Mouse (Mus musculus): ENCODE results near the gene Emid1. TPM values are rescaled to one million over a fixed set of nuclear protein-coding genes. Genes with fewer than 3 reads are reported as not detected.

Gene Emid1
- polyA plus RNA-seq, 1 experiment, result 13.3 TPM

DNA sequence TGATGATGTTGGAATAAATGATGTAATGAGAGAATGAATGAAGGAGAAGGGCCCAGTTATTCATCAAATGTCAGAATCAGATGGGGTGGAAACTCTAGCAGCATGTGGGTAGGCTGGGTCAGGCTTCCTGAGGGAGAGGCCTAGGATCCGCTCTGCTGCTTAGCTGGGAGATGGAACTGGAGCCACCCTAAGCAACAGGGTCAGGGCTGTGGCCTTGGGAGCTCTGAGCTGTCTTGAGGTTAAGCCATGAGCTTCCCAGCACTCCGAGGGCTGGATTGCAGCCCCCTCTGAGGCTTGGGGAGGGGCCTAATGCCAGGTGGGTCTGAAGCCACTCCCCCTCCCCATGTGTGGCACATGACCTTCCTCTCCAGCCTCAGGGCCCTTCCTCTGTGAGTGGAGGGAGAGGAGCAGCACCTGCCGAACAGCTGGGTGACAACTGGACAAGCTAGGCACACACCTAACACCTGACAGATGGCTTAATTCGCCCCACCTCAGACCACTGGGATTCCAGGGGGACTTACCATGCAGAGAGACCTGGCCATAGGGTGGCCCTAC is 21.9 kb downstream of the Emid1 start:
- no peak for DNase-seq
- peaks cover 19% of the 10 kb centered on the region for H3K4me1 ChIP-seq (ENCODE audit: control insufficient read depth, insufficient read depth, low read length)
- H3K27me3 ChIP-seq (ENCODE audit: control insufficient read depth, insufficient read depth, low read length), result no peaks in the 10 kb centered on the region
- no peak overlapping the region for H3K27ac ChIP-seq (ENCODE audit: insufficient read depth, low read length)
- H3K4me3 ChIP-seq (replicated peaks; ENCODE audit: insufficient read depth, low read depth, low read length), result no peak overlapping the region
- 92% methylated on average over 4 of the region's 4 CpGs for WGBS
- TF ChIP-seq CTCF (IDR thresholded peaks at IDR 0.05; ENCODE audit: borderline replicate concordance, insufficient read depth, low read depth, low read length), result no peak
- no peak for TF ChIP-seq POLR2A (IDR thresholded peaks at IDR 0.05; ENCODE audit: borderline replicate concordance, insufficient read depth, low read length)

- peak; percentile 52 to 53 for DNase-seq
- Histone ChIP-seq H3K4me1 (ENCODE audit: control insufficient read depth, insufficient read depth, low read length) (peaks cover 19% of the 10 kb centered on the region), H3K27ac (ENCODE audit: insufficient read depth, low read length) (no peak overlapping the region; the same call in 1 of the 2 replicates), H3K27me3 (ENCODE audit: control insufficient read depth, insufficient read depth, low read length) (no peaks in the 10 kb centered on the region), H3K4me3 (replicated peaks; ENCODE audit: insufficient read depth, low read depth, low read length) (no peak overlapping the region)
- 13% methylated on average over 5 of the region's 5 CpGs for WGBS
- TF ChIP-seq POLR2A (IDR thresholded peaks at IDR 0.05; ENCODE audit: borderline replicate concordance, insufficient read depth, low read length) (no peak), CTCF (IDR thresholded peaks at IDR 0.05; ENCODE audit: borderline replicate concordance, insufficient read depth, low read depth, low read length) (no peak)
Measured at GRCm38 (mm10) chr11:5129035-5129480, 23.0 kb downstream of the Emid1 start.

DNA sequence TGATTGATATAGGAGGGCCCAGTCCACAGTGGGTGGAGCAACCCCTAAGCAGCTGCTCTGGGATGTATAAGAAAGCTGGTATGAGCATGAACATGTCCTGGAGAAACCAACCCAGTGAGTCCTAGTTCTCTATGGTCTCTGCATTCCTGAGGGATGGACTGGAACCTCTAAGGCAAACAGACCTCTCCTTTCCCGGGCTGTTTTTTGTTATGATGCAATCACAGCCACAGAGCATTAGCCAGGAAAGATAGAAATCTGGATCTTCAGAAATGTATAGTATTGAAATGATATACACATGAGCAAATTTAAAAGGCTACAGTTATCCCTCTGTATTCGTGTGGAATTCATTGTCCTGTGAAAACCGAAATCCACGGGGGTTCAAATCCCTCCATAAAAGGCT is 26.3 kb downstream of the Emid1 start:
- DNase-seq, result no peak
- 81% methylated on average over 4 of the region's 4 CpGs for WGBS
- TF ChIP-seq POLR2A (IDR thresholded peaks at IDR 0.05; ENCODE audit: borderline replicate concordance, insufficient read depth, low read length), result no peak
- TF ChIP-seq CTCF (IDR thresholded peaks at IDR 0.05; ENCODE audit: borderline replicate concordance, insufficient read depth, low read depth, low read length), result no peak

GRCm38 (mm10) chr11:5114931-5115581 is 37.0 kb downstream of the Emid1 start:
- 30% methylated on average over 13 of the region's 13 CpGs for WGBS
- peak overlapping the region; percentile 11 for H3K4me3 ChIP-seq (replicated peaks; ENCODE audit: insufficient read depth, low read depth, low read length)
- no peak overlapping the region for H3K27ac ChIP-seq (ENCODE audit: insufficient read depth, low read length)
- DNase-seq, result peak; percentile 74 to 84
- peaks cover 2% of the 10 kb centered on the region; the same call in 1 of the 2 replicates for H3K4me1 ChIP-seq (ENCODE audit: control insufficient read depth, insufficient read depth, low read length)
- no peak for TF ChIP-seq POLR2A (IDR thresholded peaks at IDR 0.05; ENCODE audit: borderline replicate concordance, insufficient read depth, low read length)
- TF ChIP-seq CTCF (IDR thresholded peaks at IDR 0.05; ENCODE audit: borderline replicate concordance, insufficient read depth, low read depth, low read length), result peak; percentile 100
- H3K27me3 ChIP-seq (ENCODE audit: control insufficient read depth, insufficient read depth, low read length), result no peaks in the 10 kb centered on the region

More for the DNA sequence above, 26.3 kb downstream of the Emid1 start:
- Histone ChIP-seq H3K4me3 (replicated peaks; ENCODE audit: insufficient read depth, low read depth, low read length) (no peak overlapping the region), H3K4me1 (ENCODE audit: control insufficient read depth, insufficient read depth, low read length) (peaks cover 15% of the 10 kb centered on the region), H3K27me3 (ENCODE audit: control insufficient read depth, insufficient read depth, low read length) (no peaks in the 10 kb centered on the region), H3K27ac (ENCODE audit: insufficient read depth, low read length) (no peak overlapping the region)

DNA sequence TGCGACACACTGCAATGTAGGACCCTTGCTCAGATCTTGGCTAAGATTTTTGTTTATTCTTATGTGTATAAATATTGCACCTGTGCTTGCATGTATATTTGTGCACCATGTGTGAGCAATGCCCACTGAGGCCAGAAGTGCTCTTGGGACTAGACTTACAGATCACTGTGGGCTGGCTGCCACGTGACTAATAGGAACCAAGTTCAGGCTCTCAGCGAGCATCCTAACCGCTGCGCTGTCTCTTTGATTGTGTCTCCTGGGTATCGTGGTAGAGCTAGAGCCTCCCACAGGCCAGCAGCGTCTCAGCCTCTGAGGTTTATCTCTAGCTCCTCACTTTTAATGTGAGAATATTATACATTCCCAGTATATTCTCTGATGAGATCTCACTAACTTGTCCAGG is 38.4 kb downstream of the Emid1 start:
- WGBS, result 83% methylated on average over 7 of the region's 7 CpGs
- DNase-seq, result no peak
- no peak overlapping the region for H3K4me3 ChIP-seq (replicated peaks; ENCODE audit: insufficient read depth, low read depth, low read length)
- H3K4me1 ChIP-seq (ENCODE audit: control insufficient read depth, insufficient read depth, low read length), result peaks cover 8% of the 10 kb centered on the region; the same call in 1 of the 2 replicates
- no peaks in the 10 kb centered on the region for H3K27me3 ChIP-seq (ENCODE audit: control insufficient read depth, insufficient read depth, low read length)
- no peak overlapping the region for H3K27ac ChIP-seq (ENCODE audit: insufficient read depth, low read length)
- TF ChIP-seq POLR2A (IDR thresholded peaks at IDR 0.05; ENCODE audit: borderline replicate concordance, insufficient read depth, low read length) (no peak), CTCF (IDR thresholded peaks at IDR 0.05; ENCODE audit: borderline replicate concordance, insufficient read depth, low read depth, low read length) (no peak)

DNA sequence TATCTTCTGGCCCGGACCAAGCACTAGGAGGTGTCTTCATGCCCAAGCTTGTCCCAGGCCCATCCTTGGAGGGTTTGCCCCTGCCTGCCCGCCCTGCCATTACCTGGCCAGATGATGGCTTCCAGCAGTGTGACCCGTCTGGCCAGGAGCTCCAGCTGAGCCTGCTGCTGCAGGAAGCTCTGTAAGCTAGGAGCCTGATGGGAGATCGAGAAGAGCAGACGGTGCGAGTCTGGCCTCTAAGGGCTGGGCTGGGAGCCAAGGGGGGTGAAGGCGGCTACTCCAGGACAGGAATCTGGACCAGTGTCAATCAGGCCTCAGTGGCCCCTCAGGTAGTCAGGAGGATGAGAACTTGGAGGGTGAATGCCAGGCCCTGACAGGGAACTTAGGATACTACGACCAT is 42.6 kb downstream of the Emid1 start:
- WGBS, result 43% methylated on average over 8 of the region's 8 CpGs
- TF ChIP-seq POLR2A (IDR thresholded peaks at IDR 0.05; ENCODE audit: borderline replicate concordance, insufficient read depth, low read length) (no peak), CTCF (IDR thresholded peaks at IDR 0.05; ENCODE audit: borderline replicate concordance, insufficient read depth, low read depth, low read length) (no peak)
- Histone ChIP-seq H3K4me3 (replicated peaks; ENCODE audit: insufficient read depth, low read depth, low read length) (no peak overlapping the region), H3K4me1 (ENCODE audit: control insufficient read depth, insufficient read depth, low read length) (peaks cover 5% of the 10 kb centered on the region; the same call in 1 of the 2 replicates), H3K27me3 (ENCODE audit: control insufficient read depth, insufficient read depth, low read length) (no peaks in the 10 kb centered on the region), H3K27ac (ENCODE audit: insufficient read depth, low read length) (no peak overlapping the region)
- no peak for DNase-seq

- H3K4me3 ChIP-seq (replicated peaks; ENCODE audit: insufficient read depth, low read depth, low read length), result no peak overlapping the region
- WGBS, result 84% methylated on average over 4 of the region's 4 CpGs
- no peak for DNase-seq
Measured at GRCm38 (mm10) chr11:5103986-5104509, 48.0 kb downstream of the Emid1 start.

GRCm38 (mm10) chr11:5102384-5102783 is 49.7 kb downstream of the Emid1 start:
- Histone ChIP-seq H3K27me3 (ENCODE audit: control insufficient read depth, insufficient read depth, low read length) (no peaks in the 10 kb centered on the region), H3K4me3 (replicated peaks; ENCODE audit: insufficient read depth, low read depth, low read length) (no peak overlapping the region), H3K4me1 (ENCODE audit: control insufficient read depth, insufficient read depth, low read length) (peaks cover 7% of the 10 kb centered on the region), H3K27ac (ENCODE audit: insufficient read depth, low read length) (no peak overlapping the region)
- DNase-seq, result no peak
- TF ChIP-seq CTCF (IDR thresholded peaks at IDR 0.05; ENCODE audit: borderline replicate concordance, insufficient read depth, low read depth, low read length), result no peak
- WGBS, result 94% methylated on average over 7 of the region's 7 CpGs

More at GRCm38 (mm10) chr11:5103986-5104509, 48.0 kb downstream of the Emid1 start:
- no peak overlapping the region for H3K27ac ChIP-seq (ENCODE audit: insufficient read depth, low read length)
- peaks cover 7% of the 10 kb centered on the region for H3K4me1 ChIP-seq (ENCODE audit: control insufficient read depth, insufficient read depth, low read length)
- H3K27me3 ChIP-seq (ENCODE audit: control insufficient read depth, insufficient read depth, low read length), result no peaks in the 10 kb centered on the region
- no peak for TF ChIP-seq CTCF (IDR thresholded peaks at IDR 0.05; ENCODE audit: borderline replicate concordance, insufficient read depth, low read depth, low read length)
- no peak for TF ChIP-seq POLR2A (IDR thresholded peaks at IDR 0.05; ENCODE audit: borderline replicate concordance, insufficient read depth, low read length)
